Comparison of ENCODE assay signal across 8 mouse cellular contexts in the genomic region with DNA sequence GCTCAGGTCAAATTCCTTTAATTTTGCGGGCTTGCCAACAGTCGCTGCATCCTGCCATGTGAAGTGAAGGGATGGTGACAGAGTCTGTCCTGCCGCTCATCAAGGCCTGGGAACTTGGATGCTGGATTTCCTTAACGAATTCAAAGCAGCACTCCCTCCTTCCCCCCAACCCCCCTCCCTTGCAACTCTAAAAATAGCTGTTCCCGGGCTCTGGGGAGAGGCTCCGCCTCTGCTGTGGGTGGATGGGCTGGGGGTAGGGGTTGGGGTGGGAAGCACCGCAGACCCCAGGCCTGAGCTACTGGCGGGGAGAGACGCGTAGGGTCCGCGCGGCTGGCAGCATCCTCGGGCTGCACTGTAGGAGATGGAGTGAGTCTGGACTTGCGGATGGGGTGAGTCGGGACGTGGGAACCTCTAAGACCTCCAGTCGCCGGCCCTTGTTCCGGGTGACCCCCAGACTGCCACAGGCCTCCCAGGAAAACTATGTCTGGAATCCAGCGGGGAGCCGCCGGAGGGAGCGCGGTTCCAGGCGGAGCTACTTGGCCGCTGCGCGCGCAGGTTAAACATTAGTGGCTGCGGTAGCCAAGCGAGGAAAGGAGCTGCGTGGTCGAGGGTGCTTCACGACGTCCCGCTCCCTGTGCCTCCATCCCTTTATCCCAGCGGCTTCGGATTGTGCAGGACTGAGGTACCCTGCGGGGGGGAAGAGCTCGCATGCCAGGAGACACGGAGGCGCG. TPM values are rescaled to one million over a fixed set of nuclear protein-coding genes. Genes with fewer than 3 reads are reported as not detected.
DNase-seq lines count a peak whose midpoint lies in the region; ATAC-seq lines count a peak whose summit lies in the region.

A gene (plus strand): TSS at position 216 of the 731 bp plus-strand sequence.

- H3K27me3 ChIP-seq in intestine, embryonic 16.5 days (replicated peaks; ENCODE audit: control insufficient read depth, insufficient read depth, low read length), result no peaks in the 10 kb centered on the region
- no peaks in the 10 kb centered on the region for H3K27me3 ChIP-seq in midbrain, embryonic 12.5 days
- no peaks in the 10 kb centered on the region for H3K27me3 ChIP-seq in stomach, embryonic 15.5 days (replicated peaks)

- peak within 1 kb of the TSS; percentile 63 for H3K4me3 ChIP-seq in intestine, embryonic 16.5 days (ENCODE audit: low read length)
- peak within 1 kb of the TSS; percentile 62 for H3K4me3 ChIP-seq in midbrain, embryonic 12.5 days
- H3K4me3 ChIP-seq in stomach, embryonic 15.5 days (replicated peaks), result peak within 1 kb of the TSS; percentile 57

- no peaks in the 10 kb centered on the region for H3K36me3 ChIP-seq in intestine, embryonic 16.5 days (ENCODE audit: control insufficient read depth, insufficient read depth, low read length)
- H3K36me3 ChIP-seq in midbrain, embryonic 12.5 days, result 0 out of 2 replicates have a peak, but pooled peaks cover 3% of the 10 kb centered on the region
- H3K36me3 ChIP-seq in stomach, embryonic 15.5 days, result no peaks in the 10 kb centered on the region

- peak; percentile 72 to 80 for DNase-seq in adrenal gland, postnatal 36 days
- peak; percentile 72 for DNase-seq in embryo, embryonic 11.5 days (ENCODE audit: low read depth, low spot score)
- peak; percentile 46 to 53 for DNase-seq in gastrocnemius, postnatal 36 days
- peak; percentile 80 to 83 for DNase-seq in left cerebral cortex, postnatal 36 days (ENCODE audit: low spot score in 2 of 2)

- H3K9me3 ChIP-seq in intestine, embryonic 16.5 days (ENCODE audit: control insufficient read depth, low read length), result no peaks in the 10 kb centered on the region
- no peaks in the 10 kb centered on the region for H3K9me3 ChIP-seq in midbrain, embryonic 12.5 days
- H3K9me3 ChIP-seq in stomach, embryonic 15.5 days, result no peaks in the 10 kb centered on the region

- intact Hi-C loops in gastrocnemius, postnatal 36 days (cut with DNase I), result no loop called here
- intact Hi-C loops in left cerebral cortex, postnatal 36 days (cut with DNase I), result loop anchor here (5.0 kb wide), 1 partner anchor 42 kb away; no protein-coding TSS in a partner anchor

- H3K4me2 ChIP-seq in intestine, embryonic 16.5 days (ENCODE audit: low read depth, low read length), result peak within 1 kb of the TSS; percentile 89
- peak within 1 kb of the TSS; percentile 76 for H3K4me2 ChIP-seq in midbrain, embryonic 12.5 days (replicated peaks)
- H3K4me2 ChIP-seq in stomach, embryonic 15.5 days, result peak within 1 kb of the TSS; percentile 83

- peaks cover 9% of the 10 kb centered on the region for H3K4me1 ChIP-seq in intestine, embryonic 16.5 days (ENCODE audit: control insufficient read depth, insufficient read depth, low read length)
- H3K4me1 ChIP-seq in midbrain, embryonic 12.5 days, result peaks cover 32% of the 10 kb centered on the region
- H3K4me1 ChIP-seq in stomach, embryonic 15.5 days, result peaks cover 3% of the 10 kb centered on the region; the same call in 1 of the 2 replicates

- peak; percentile 93 for ATAC-seq in intestine, embryonic 16.5 days
- ATAC-seq in midbrain, embryonic 12.5 days (ENCODE audit: low FRiP score, low read depth), result peak; percentile 93
- peak; percentile 83 for ATAC-seq in stomach, embryonic 15.5 days (ENCODE audit: insufficient read depth, low FRiP score, low read depth)
- ATAC-seq in inflammation-experienced regulatory T-cells, adult 6 months, result no peak

- under 1% methylated on average over 44 of the region's 44 CpGs for WGBS in intestine, embryonic 16.5 days
- under 1% methylated on average over 43 of the region's 44 CpGs for WGBS in midbrain, embryonic 12.5 days
- under 1% methylated on average over 44 of the region's 44 CpGs for WGBS in stomach, embryonic 15.5 days

- H3K27ac ChIP-seq in intestine, embryonic 16.5 days (ENCODE audit: low read length), result peak within 1 kb of the TSS; percentile 86
- H3K27ac ChIP-seq in midbrain, embryonic 12.5 days (replicated peaks), result peak within 1 kb of the TSS; percentile 78
- peak within 1 kb of the TSS; percentile 91 for H3K27ac ChIP-seq in stomach, embryonic 15.5 days

- H3K9ac ChIP-seq in intestine, embryonic 16.5 days (ENCODE audit: low read depth, low read length), result peak within 1 kb of the TSS; percentile 75
- H3K9ac ChIP-seq in midbrain, embryonic 12.5 days (replicated peaks), result peak within 1 kb of the TSS; percentile 75
- H3K9ac ChIP-seq in stomach, embryonic 15.5 days, result peak within 1 kb of the TSS; percentile 42

RNA-seq across cellular contexts. Expression of the gene that starts here (rescaled TPM):
- total RNA-seq in adrenal gland, postnatal 36 days (2021), result 1 to 10 TPM; 4.5 to 4.6 TPM
- 1 to 10 TPM; 1.9 to 2.1 TPM for total RNA-seq in gastrocnemius, postnatal 36 days (2021)
- polyA plus RNA-seq in intestine, embryonic 16.5 days (2015; fragmentation: Nextera tagmentation; extraction: Ambion mirVana), result 9.9 and 11.2 TPM in 2 replicates
- total RNA-seq in left cerebral cortex, postnatal 36 days (2021), result 10 to 100 TPM; 21.6 to 29.7 TPM
- polyA plus RNA-seq in midbrain, embryonic 12.5 days (2016; fragmentation: Nextera tagmentation; extraction: Ambion mirVana), result 19.0 and 21.2 TPM in 2 replicates
- polyA plus RNA-seq in stomach, embryonic 15.5 days (2015; fragmentation: Nextera tagmentation; extraction: Ambion mirVana), result 15.6 and 17.6 TPM in 2 replicates
- polyA plus RNA-seq in inflammation-experienced regulatory T-cells, adult 6 months (2017; shearing (Covaris generic)), result not detected

Comparison
In these comparisons a context has a peak if more than half of its experiments do, and no peak if none do; other contexts are left out.
1. RNA of the gene that starts here (total RNA-seq): 21.6 to 29.7 TPM in left cerebral cortex, postnatal 36 days; 4.5 to 4.6 TPM in adrenal gland, postnatal 36 days and 1.9 to 2.1 TPM in gastrocnemius, postnatal 36 days; every median in the first group is over 4 times any median in the second.
2. RNA of the gene that starts here (polyA plus RNA-seq): 19.0 to 21.2 TPM in midbrain, embryonic 12.5 days, 15.6 to 17.6 TPM in stomach, embryonic 15.5 days and 9.9 to 11.2 TPM in intestine, embryonic 16.5 days; not detected in inflammation-experienced regulatory T-cells, adult 6 months; every median in the first group is over 10 times any median in the second.
3. Peak in every context shown above with its lines, with median percentiles within 50 percentile points of each other: DNase-seq, H3K27ac ChIP-seq, H3K4me2 ChIP-seq, H3K4me3 ChIP-seq and H3K9ac ChIP-seq.